Mouse (Mus musculus): Measurements from ENCODE around the gene Epb41.

The Epb41 gene

DNA sequence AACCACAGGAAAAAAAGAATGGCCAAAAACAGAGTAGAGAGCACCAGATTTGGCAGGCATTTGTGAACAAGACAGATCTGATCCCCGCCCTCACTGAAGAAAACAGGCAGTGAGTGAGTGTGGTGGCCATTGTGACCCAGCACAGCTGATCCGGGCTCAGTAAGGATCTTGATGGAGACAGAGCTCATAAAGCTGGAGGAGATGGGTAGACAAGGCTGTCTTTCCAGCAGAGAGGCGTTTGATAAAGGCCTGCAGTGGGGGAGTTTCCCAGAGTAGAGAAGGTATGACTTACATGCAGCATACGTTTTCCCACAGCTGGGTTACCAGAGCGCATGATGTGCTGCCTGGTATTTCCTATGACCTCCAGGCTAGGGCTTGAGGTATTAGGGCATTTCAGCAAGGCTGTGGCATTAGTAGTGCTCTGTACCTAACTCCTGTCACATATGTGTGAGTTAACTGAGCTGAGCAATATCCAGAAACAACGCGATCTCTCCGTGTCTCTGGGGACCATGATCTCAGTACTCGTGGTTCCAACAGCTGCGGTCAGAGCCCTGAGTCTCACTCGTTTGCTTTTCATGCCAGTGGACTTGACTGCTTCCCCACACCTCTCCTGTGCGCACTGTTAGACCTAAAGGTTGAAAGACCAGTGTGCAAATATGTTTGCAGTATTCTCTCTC is 176.5 kb downstream of the Epb41 start:
- in situ Hi-C loops (cut with MseI, MboI): no loop called here

DNA sequence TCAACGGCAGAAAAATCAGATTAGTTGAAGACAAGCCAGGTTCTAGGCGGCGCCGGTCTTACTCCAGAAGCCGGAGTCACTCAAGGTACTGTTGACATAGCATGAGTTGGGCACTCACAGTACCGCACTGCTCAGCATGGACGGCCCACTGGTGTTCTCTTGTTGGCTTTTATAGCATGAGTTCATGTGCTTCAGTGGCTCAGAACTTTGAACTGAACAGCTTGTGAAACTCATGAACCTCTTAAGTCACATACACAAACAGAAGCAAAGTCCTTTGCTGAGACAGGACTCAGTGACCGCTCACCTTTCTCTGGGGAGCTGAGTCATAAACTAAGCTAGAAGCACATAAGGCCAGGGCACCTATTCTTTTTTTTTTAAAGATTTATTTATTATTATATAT is 177.3 kb downstream of the Epb41 start:
- in situ Hi-C loops (cut with MseI, MboI): no loop called here

DNA sequence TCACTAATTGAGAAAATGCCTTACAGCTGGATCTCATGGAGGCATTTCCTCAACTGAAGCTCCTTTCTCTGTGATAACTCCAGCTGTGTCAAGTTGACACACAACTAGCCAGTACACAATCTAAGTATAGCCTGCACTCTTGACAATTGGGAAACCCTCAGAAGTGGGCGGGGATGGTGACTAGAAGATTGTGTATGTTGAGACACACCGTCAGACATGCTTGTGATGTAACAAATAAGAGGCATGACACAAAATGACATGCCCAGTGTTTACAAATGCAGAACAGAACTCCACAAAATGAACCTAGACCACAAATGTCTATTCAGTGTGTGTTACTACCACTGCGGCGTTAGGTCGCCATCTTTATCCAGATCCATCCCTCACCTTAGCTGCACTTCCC is 178.0 kb downstream of the Epb41 start:
- in situ Hi-C loops (cut with MseI, MboI): no loop called here

DNA sequence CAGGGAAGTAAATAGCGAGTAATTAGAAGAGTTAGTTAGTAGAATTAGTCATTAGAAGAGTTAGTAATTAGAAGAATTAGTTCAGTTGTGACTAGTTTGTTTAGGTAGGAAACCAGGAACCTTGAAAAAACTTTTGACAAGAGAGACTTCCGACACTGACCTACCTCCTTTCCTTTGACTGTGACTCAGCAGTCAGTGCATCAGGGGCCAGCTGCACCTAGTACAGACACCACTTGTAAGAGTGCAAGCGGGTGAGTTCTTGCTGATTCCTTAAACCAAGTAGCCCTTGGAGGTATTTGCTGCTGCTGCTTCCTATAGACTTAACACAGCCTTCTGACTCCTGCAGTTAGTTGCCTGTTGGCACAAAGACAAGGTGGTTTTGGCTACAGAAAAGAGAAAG is 184.4 kb downstream of the Epb41 start:
- in situ Hi-C loops (cut with MseI, MboI): no loop called here

DNA sequence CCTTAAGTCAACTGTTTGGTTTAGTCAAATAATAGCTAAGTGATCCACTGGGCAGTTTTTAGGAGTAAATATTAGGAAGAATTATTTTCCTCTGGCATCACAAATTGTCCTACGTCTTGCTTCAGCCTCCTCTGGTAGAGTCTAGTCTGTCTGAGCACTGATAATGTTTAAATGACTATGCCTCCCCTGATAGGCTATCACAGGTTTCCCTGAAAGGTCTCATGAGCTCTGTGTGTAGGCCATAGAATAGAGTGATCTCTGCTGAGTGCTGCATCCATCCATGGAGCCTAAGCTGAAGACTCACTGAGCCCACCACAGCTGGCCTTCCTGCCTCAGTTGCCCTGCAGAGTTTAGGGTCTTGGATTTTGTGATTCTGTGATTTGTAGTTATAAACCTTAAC is 186.6 kb downstream of the Epb41 start:
- in situ Hi-C loops (cut with MseI, MboI): no loop called here

DNA sequence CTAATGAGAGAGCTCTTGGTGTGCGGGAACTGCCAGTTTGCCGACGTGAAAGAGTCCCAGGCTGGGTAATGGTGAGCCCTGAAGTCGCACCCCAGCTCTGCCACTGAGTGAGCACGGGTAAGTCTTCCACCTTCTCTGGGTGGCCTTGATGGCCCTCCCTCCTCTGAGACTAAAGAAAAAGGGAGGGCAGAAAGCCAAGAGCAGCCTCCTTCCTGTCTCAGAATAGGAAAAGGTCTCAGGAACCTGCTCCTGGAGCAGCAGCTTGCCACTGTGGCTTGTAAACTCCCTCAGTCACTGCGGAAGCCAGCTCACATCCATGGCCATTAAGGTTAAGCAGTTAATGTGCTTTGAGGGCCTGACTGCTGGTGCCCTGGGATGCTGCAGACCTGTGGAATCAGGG is 189.7 kb downstream of the Epb41 start:
- in situ Hi-C loops (cut with MseI, MboI): no loop called here

DNA sequence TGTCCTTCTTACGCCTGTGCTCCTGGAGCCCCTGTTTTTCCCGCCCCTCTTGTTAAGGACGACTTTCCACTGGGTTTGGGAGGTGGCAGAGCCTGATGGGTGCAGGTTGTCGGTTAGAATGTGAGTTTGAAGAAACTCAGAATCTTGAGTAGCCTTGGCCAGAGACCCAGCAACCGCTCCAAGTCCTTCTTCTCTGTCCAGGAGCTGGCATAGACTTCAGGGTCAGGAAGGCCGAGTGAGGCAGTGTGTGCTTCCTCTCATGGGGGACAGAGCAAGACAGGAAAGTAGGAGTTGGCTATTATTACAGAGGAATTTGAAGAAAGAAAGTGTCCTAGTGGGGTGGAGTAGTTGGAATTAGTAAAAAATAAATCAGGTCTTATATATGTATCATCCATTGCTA is 191.6 kb downstream of the Epb41 start:
- in situ Hi-C loops (cut with MseI, MboI): no loop called here

DNA sequence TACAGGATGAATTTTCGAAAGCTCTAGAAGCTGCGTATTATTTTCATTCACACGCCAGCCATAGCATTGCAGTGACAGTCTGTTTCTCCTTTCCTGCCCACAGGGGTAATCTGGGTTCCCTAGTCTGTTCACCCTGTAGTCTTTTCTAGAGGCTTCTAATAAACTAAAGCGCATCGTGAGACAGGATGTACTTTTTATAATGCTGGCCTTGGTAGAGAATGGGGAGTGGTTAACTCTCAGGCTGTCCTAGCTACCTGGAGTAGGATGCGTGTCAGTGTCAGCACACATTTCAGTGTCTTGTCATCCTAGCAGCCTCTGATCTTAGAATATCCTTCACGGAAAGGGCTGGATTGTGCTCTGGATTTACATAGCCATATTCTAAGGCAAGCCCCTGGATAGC is 193.8 kb downstream of the Epb41 start:
- in situ Hi-C loops (cut with MseI, MboI): no loop called here

DNA sequence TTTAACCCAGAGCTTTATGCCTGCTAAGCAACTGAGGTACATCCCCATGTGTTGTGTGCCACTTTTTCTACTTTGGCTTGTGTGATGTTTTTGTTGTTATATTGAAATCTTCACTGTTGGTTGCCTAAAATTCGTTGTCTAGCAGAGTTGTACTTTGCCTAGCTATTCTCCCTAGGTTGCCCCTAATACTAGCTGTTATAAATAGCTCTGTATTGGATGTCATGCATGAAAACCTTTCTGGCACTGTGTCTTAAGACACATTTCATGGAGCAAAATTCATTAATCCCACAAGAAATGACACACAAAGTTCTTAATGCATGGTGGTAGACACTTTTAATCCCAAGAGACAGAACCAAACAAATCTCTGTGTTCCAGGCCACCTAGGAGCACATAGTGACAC is 195.4 kb downstream of the Epb41 start:
- in situ Hi-C loops (cut with MseI, MboI): no loop called here

DNA sequence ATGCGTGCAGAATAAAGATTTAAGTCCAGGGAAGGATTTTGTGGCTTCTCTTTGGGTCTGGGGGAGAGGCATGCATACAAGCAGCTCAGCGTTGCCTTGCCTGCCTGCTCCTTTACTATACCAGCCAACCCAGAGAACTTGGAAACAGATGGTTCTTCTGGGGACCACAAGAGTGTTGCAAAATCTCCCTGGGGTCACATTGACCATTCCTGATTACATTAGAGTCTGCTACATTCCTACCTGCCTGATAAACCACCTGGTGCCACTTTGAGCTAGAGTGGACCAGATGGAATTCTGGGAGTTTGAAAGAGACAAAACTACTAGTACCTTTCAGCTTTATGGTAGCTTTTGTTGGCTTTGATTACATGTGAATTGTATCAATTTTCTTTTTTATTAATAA is 198.3 kb downstream of the Epb41 start:
- in situ Hi-C loops (cut with MseI, MboI): no loop called here

DNA sequence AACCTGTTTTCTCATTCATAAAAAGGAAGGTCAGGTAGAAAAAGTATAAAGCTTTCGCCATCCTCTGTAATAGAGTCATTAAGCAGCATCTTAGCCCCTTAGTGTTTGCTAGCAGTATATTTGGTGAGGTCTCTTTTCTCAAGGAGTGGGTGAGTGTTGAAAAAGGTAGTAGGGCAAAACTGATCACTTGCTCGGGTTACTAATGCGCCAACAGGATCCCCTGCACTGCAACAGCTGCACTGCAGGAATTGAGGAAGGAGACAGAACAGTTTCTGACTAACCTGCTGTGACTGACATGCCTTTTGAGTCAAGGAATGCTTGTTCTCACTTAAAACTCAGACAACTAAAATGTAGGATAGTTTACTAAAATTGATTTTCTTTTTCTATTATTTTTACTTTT is 199.9 kb downstream of the Epb41 start:
- in situ Hi-C loops (cut with MseI, MboI): no loop called here

DNA sequence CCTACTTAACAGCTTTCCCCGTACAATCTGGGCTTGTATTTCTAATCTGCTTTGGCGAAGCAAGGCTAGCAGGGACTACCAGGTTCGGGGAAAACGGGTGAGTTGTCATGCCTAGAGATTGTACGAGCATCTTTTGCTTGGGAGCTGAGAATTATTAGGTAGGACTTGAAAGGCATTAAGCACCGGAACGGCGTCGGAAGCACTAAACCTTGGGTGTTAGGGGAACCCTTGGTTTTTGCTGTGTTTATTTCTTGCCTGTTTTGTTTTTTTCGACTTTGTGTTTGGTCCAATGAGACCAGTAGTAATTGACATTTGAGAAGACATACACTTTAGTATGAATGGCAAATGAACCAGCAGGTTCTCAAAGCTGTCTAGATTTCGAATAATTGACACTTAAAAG is 200.6 kb downstream of the Epb41 start:
- in situ Hi-C loops (cut with MseI, MboI): no loop called here

DNA sequence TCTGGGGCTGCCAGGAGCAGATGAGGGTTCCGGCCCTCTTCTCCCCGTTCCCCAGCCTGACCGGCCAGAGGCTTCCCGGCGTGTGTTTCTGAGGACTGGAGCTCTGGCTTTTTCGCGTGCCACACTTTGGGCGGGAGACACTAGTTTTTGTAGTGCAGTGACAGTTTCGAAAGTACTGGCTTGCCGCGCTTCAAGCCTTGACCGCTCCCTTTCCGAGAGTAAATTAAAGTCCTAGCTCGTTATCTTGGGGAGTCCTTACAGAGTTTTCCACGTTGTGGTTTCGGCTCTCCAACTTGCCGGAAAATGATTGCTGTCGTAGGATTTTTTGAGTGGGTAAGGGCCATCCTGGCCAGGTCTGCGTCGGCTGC is 201.0 kb downstream of the Epb41 start:
- in situ Hi-C loops (cut with MseI, MboI): no loop called here

Data from mouse trophoblast stem cell (cell line).